12 mouse cellular contexts compared by ENCODE assay signal in genomic region chr9:45421209-45421608, GRCm38 (mm10). TPM values are rescaled to one million over a fixed set of nuclear protein-coding genes. Genes with fewer than 3 reads are reported as not detected.
DNase-seq lines count a peak whose midpoint lies in the region; ATAC-seq and TF ChIP-seq lines count a peak whose summit lies in the region.
"Had no signal": no experiment of that assay in that cellular context is flagged by ENCODE, and none has a peak within 500 bp of the region (broad histone marks: within the 10 kb centered on the region; RNA-seq: fewer than 3 reads in every experiment).

No protein-coding gene starts in this region.

- H3K27ac ChIP-seq in lung, postnatal 0 days (ENCODE audit: low read length), result no peak overlapping the region
- H3K27ac ChIP-seq in stomach, postnatal 0 days (replicated peaks), result no peak overlapping the region
- H3K27ac ChIP-seq: liver, embryonic 13.5 days had no signal

- H3K4me2 ChIP-seq in lung, postnatal 0 days (replicated peaks; ENCODE audit: low read depth, low read length), result no peak overlapping the region
- H3K4me2 ChIP-seq in stomach, postnatal 0 days (replicated peaks; ENCODE audit: low read depth), result no peak overlapping the region
- H3K4me2 ChIP-seq: liver, embryonic 13.5 days had no signal

- no peak for TF ChIP-seq EP300 in lung, postnatal 0 days (IDR thresholded peaks at IDR 0.05)
- no peak for TF ChIP-seq EP300 in stomach, postnatal 0 days (optimal IDR thresholded peaks at IDR 0.05)

- no peaks in the 10 kb centered on the region for H3K4me1 ChIP-seq in lung, postnatal 0 days (ENCODE audit: insufficient read depth, low read depth, low read length)
- no peaks in the 10 kb centered on the region for H3K4me1 ChIP-seq in stomach, postnatal 0 days (replicated peaks; ENCODE audit: control insufficient read depth, insufficient read depth)

- no peaks in the 10 kb centered on the region for H3K27me3 ChIP-seq in lung, postnatal 0 days (replicated peaks; ENCODE audit: insufficient read depth, low read length)
- H3K27me3 ChIP-seq in stomach, postnatal 0 days (ENCODE audit: control insufficient read depth, insufficient read depth, low read length), result no peaks in the 10 kb centered on the region

- H3K36me3 ChIP-seq in lung, postnatal 0 days (ENCODE audit: insufficient read depth, low read length), result no peaks in the 10 kb centered on the region
- no peaks in the 10 kb centered on the region for H3K36me3 ChIP-seq in stomach, postnatal 0 days (ENCODE audit: control insufficient read depth, insufficient read depth, low read length)
- H3K36me3 ChIP-seq: liver, embryonic 13.5 days had no signal

- no peak for ATAC-seq in lung, postnatal 0 days
- no peak for ATAC-seq in stomach, postnatal 0 days (ENCODE audit: low FRiP score, low TSS enrichment)

- peak; percentile 20 for DNase-seq in heart, postnatal 4 days
- no peak for DNase-seq in heart, postnatal 10 days
- DNase-seq in lung, postnatal 0 days (ENCODE audit: low spot score), result no peak
- DNase-seq in lung, adult 18-20 months, result no peak
- DNase-seq in NIH3T3 (ENCODE audit: low read depth), result peak; percentile 6
- no peak for DNase-seq in stomach, postnatal 0 days (ENCODE audit: low spot score)
- no peak for DNase-seq in urinary bladder, postnatal 10 days (ENCODE audit: low spot score)
- no peak for DNase-seq in kidney, postnatal 4 days
- DNase-seq: adrenal gland, postnatal 14 days; liver, embryonic 13.5 days had no signal

- TF ChIP-seq CTCF in lung, postnatal 0 days (IDR thresholded peaks at IDR 0.05), result peak; percentile 49
- peak; percentile 50 for TF ChIP-seq CTCF in stomach, postnatal 0 days (IDR thresholded peaks at IDR 0.05; ENCODE audit: low read depth)

- H3K9me3 ChIP-seq in lung, postnatal 0 days (ENCODE audit: low read length), result no peaks in the 10 kb centered on the region
- H3K9me3 ChIP-seq in stomach, postnatal 0 days (ENCODE audit: control insufficient read depth, low read length), result no peaks in the 10 kb centered on the region
- H3K9me3 ChIP-seq: liver, embryonic 13.5 days had no signal

- H3K9ac ChIP-seq in lung, postnatal 0 days (replicated peaks; ENCODE audit: low read depth), result no peak overlapping the region
- H3K9ac ChIP-seq in stomach, postnatal 0 days (ENCODE audit: low read length), result no peak overlapping the region
- H3K9ac ChIP-seq: liver, embryonic 13.5 days had no signal

- intact Hi-C loops in heart, postnatal 10 days (cut with DNase I), result no loop called here

- WGBS in lung, postnatal 0 days, result 62% methylated on average over 8 of the region's 8 CpGs
- WGBS in stomach, postnatal 0 days, result 67% methylated on average over 8 of the region's 8 CpGs

- H3K4me3 ChIP-seq in lung, postnatal 0 days (ENCODE audit: low read depth, low read length), result no peak overlapping the region
- no peak overlapping the region for H3K4me3 ChIP-seq in stomach, postnatal 0 days (ENCODE audit: low read depth, low read length)
- H3K4me3 ChIP-seq: erythroblast, embryonic 14.5 days; liver, embryonic 13.5 days had no signal

RNA-seq across cellular contexts. Expression of gene Dscaml1, which starts 5.2 kb away (rescaled TPM):
- total RNA-seq in heart, postnatal 4 days (2021), result not detected
- not detected for total RNA-seq in heart, postnatal 10 days (2021)
- polyA plus RNA-seq in lung, postnatal 0 days (2015; fragmentation: Nextera tagmentation; extraction: Ambion mirVana), result 0.16 and 0.19 TPM in 2 replicates
- polyA plus RNA-seq in stomach, postnatal 0 days (2015; fragmentation: Nextera tagmentation; extraction: Ambion mirVana), result 0.17 and 0.23 TPM in 2 replicates
- total RNA-seq: hematopoietic stem cell, adult 5-6 weeks had no signal
- polyA plus RNA-seq: erythroblast, embryonic 14.5 days; liver, embryonic 13.5 days had no signal

RNA-seq across cellular contexts. Expression of gene Fxyd2, which starts 21.7 kb away (rescaled TPM):
- total RNA-seq in heart, postnatal 4 days (2021), result under 1 TPM in 1 of 2 experiments, not detected in 1; 0.61 TPM
- total RNA-seq in heart, postnatal 10 days (2021), result under 1 TPM; 0.60 to 0.92 TPM
- 1.2 and 1.5 TPM in 2 replicates for polyA plus RNA-seq in lung, postnatal 0 days (2015; fragmentation: Nextera tagmentation; extraction: Ambion mirVana)
- polyA plus RNA-seq in stomach, postnatal 0 days (2015; fragmentation: Nextera tagmentation; extraction: Ambion mirVana), result 1.3 and 2.2 TPM in 2 replicates
- total RNA-seq: hematopoietic stem cell, adult 5-6 weeks had no signal
- polyA plus RNA-seq: erythroblast, embryonic 14.5 days had no signal

RNA-seq across cellular contexts. Expression of gene Fxyd6, which starts 51.2 kb away (rescaled TPM):
- total RNA-seq in heart, postnatal 4 days (2021), result 10 to 100 TPM; 28.5 to 29.6 TPM
- 10 to 100 TPM; 25.5 to 31.0 TPM for total RNA-seq in heart, postnatal 10 days (2021)
- polyA plus RNA-seq in lung, postnatal 0 days (2015; fragmentation: Nextera tagmentation; extraction: Ambion mirVana), result 13.4 and 13.5 TPM in 2 replicates
- 50.3 and 66.9 TPM in 2 replicates for polyA plus RNA-seq in stomach, postnatal 0 days (2015; fragmentation: Nextera tagmentation; extraction: Ambion mirVana)
- total RNA-seq: hematopoietic stem cell, adult 5-6 weeks had no signal
- polyA plus RNA-seq: erythroblast, embryonic 14.5 days had no signal

Comparison
In these comparisons a context has a peak if more than half of its experiments do, and no peak if none do; other contexts are left out.
1. DNase-seq: peak in heart, postnatal 4 days (single experiment) and NIH3T3 (single experiment); none in heart, postnatal 10 days (0 of 2), lung, postnatal 0 days (single experiment), lung, adult 18-20 months (0 of 2), stomach, postnatal 0 days (single experiment), urinary bladder, postnatal 10 days (single experiment) and kidney, postnatal 4 days (0 of 2).